9 mouse cellular contexts compared by ENCODE assay signal in the genomic region with DNA sequence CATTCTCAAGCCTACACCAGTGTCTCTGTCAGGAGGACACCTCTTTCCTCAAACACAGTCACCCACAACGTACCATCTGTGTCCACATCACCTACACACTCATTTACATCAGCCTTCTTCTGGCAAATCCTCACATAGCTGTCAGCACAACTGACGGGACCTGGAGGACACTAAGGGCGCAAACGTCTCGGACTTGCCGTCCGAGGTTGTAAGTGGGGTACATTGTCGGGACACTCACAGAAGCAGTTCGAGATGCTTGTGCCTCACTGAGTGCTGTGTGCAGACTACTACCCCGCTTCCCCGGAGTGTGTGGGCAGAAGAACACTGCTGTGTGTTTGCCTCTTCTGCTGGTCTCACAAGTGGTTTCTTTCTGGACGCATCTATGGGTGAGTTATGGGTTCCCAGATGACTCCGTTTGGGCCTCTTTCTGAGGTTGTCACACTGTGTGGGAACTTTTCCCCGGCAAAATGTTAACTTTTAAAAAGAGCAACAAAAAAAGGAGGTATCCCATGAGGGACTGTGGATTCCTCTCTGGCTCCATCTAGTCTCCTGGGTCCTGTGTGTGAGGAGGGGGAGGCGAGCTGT. TPM values are rescaled to one million over a fixed set of nuclear protein-coding genes. Genes with fewer than 3 reads are reported as not detected.
DNase-seq lines count a peak whose midpoint lies in the region; ATAC-seq and TF ChIP-seq lines count a peak whose summit lies in the region.
"Had no signal": no experiment of that assay in that cellular context is flagged by ENCODE, and none has a peak within 500 bp of the region (broad histone marks: within the 10 kb centered on the region; RNA-seq: fewer than 3 reads in every experiment).

No protein-coding gene starts in this region.

- TF ChIP-seq POLR2A in small intestine, adult 2 months (IDR thresholded peaks at IDR 0.05; ENCODE audit: low read depth, low read length) = no peak

- no peak overlapping the region for H3K27ac ChIP-seq in heart, embryonic 13.5 days (replicated peaks)
- H3K27ac ChIP-seq in hindbrain, embryonic 15.5 days (replicated peaks) = no peak overlapping the region
- peak overlapping the region; percentile 75; the same call in 1 of the 2 replicates for H3K27ac ChIP-seq in small intestine, adult 2 months (ENCODE audit: insufficient read depth, low read depth, low read length)

- H3K36me3 ChIP-seq in heart, embryonic 13.5 days = no peaks in the 10 kb centered on the region
- H3K36me3 ChIP-seq in megakaryocyte, embryonic 14.5 days (replicated peaks; ENCODE audit: low read length) = peaks cover 3% of the 10 kb centered on the region
- no peaks in the 10 kb centered on the region for H3K36me3 ChIP-seq in hindbrain, embryonic 15.5 days
- H3K36me3 ChIP-seq in small intestine, adult 2 months (ENCODE audit: control insufficient read depth, insufficient read depth, low read length) = peaks cover 1% of the 10 kb centered on the region; the same call in 1 of the 2 replicates

- H3K9ac ChIP-seq in heart, embryonic 13.5 days = peak overlapping the region; percentile 77
- H3K9ac ChIP-seq in hindbrain, embryonic 15.5 days = no peak overlapping the region

- H3K4me3 ChIP-seq in heart, embryonic 13.5 days = peak overlapping the region; percentile 43
- peak overlapping the region; percentile 23 for H3K4me3 ChIP-seq in megakaryocyte, embryonic 14.5 days (replicated peaks)
- H3K4me3 ChIP-seq in hindbrain, embryonic 15.5 days = no peak overlapping the region
- peak overlapping the region; percentile 38; the same call in 1 of the 2 replicates for H3K4me3 ChIP-seq in small intestine, adult 2 months (ENCODE audit: low read depth, low read length)

- no peak for TF ChIP-seq CTCF in small intestine, adult 2 months (IDR thresholded peaks at IDR 0.05; ENCODE audit: extremely low read depth, insufficient read length, insufficient replicate concordance, low read depth, low read length)

- H3K27me3 ChIP-seq in heart, embryonic 13.5 days (replicated peaks) = no peaks in the 10 kb centered on the region
- H3K27me3 ChIP-seq in megakaryocyte, embryonic 14.5 days (replicated peaks) = peaks cover 40% of the 10 kb centered on the region
- H3K27me3 ChIP-seq in hindbrain, embryonic 15.5 days = peaks cover 12% of the 10 kb centered on the region
- no peaks in the 10 kb centered on the region for H3K27me3 ChIP-seq in small intestine, adult 2 months (ENCODE audit: control insufficient read depth, insufficient read depth, low read length)

- no peaks in the 10 kb centered on the region for H3K9me3 ChIP-seq in heart, embryonic 13.5 days
- H3K9me3 ChIP-seq in megakaryocyte, embryonic 14.5 days = peaks cover 8% of the 10 kb centered on the region; the same call in 1 of the 2 replicates
- no peaks in the 10 kb centered on the region for H3K9me3 ChIP-seq in hindbrain, embryonic 15.5 days

- peaks cover 72% of the 10 kb centered on the region for H3K4me1 ChIP-seq in heart, embryonic 13.5 days
- peaks cover 31% of the 10 kb centered on the region for H3K4me1 ChIP-seq in megakaryocyte, embryonic 14.5 days
- H3K4me1 ChIP-seq in hindbrain, embryonic 15.5 days (replicated peaks) = peaks cover 24% of the 10 kb centered on the region
- peaks cover 28% of the 10 kb centered on the region for H3K4me1 ChIP-seq in small intestine, adult 2 months (ENCODE audit: control insufficient read depth, insufficient read depth, insufficient read length, low read length)

- no peak for ATAC-seq in heart, embryonic 13.5 days (ENCODE audit: extremely low read depth, insufficient number of reproducible peaks, low FRiP score, low TSS enrichment)
- ATAC-seq in megakaryocyte, adult 5-6 weeks (ENCODE audit: poor library complexity, severe bottlenecking) = no peak
- no peak for ATAC-seq in hindbrain, embryonic 15.5 days (ENCODE audit: low FRiP score, low read depth)
- ATAC-seq: inflammation-experienced regulatory T-cells, adult 6 months had no signal

- 39% methylated on average over 15 of the region's 15 CpGs for WGBS in heart, embryonic 13.5 days
- WGBS in hindbrain, embryonic 15.5 days = 57% methylated on average over 15 of the region's 15 CpGs
- 67% methylated on average over 15 of the region's 15 CpGs for WGBS in small intestine, adult 2 months

- no peak for DNase-seq in heart, postnatal 36 days
- no peak for DNase-seq in adrenal gland, postnatal 25 days
- DNase-seq in urinary bladder, postnatal 10 days (ENCODE audit: low spot score) = no peak

- peak overlapping the region; percentile 71 for H3K4me2 ChIP-seq in heart, embryonic 13.5 days
- H3K4me2 ChIP-seq in hindbrain, embryonic 15.5 days = peak overlapping the region; percentile 51

- intact Hi-C loops in heart, postnatal 36 days (cut with DNase I) = no loop called here

RNA-seq across cellular contexts. Expression of a gene that starts 15.2 kb away (rescaled TPM):
- polyA plus RNA-seq in heart, embryonic 13.5 days (2015; fragmentation: Nextera tagmentation; extraction: Ambion mirVana) = 6.5 and 7.2 TPM in 2 replicates
- 10 to 100 TPM; 13.2 to 15.2 TPM for total RNA-seq in heart, postnatal 36 days (2021)
- polyA plus RNA-seq in megakaryocyte, embryonic 14.5 days (2012; ENCODE audit: insufficient read depth, low replicate concordance) = 2.2 and 4.4 TPM in 2 replicates
- 40.4 and 44.3 TPM in 2 replicates for total RNA-seq in megakaryocyte, adult 5-6 weeks (2015)
- total RNA-seq in megakaryocyte, adult 5-6 weeks (2017) = 46.6 and 50.5 TPM in 2 replicates
- polyA plus RNA-seq in hindbrain, embryonic 15.5 days (2015; fragmentation: Nextera tagmentation; extraction: Ambion mirVana) = 2.1 and 2.3 TPM in 2 replicates
- 12.3 and 16.9 TPM in 2 replicates for polyA plus RNA-seq in small intestine, adult 2 months (2012; rRNA removed)
- 12.2 and 14.7 TPM in 2 replicates for total RNA-seq in adrenal gland, postnatal 25 days (2021)
